Mouse (Mus musculus) retina, adult 2 months (tissue): ENCODE data around the gene Dgkk.
"Not testable (repeated sequence)": the region's sequence is repeated elsewhere in the genome, so short reads cannot be mapped to it uniquely, and the experiment has no call there.

Source experiments
- DNase-seq: peaks from one replicate; pipeline ENCODE4 v3.0.0-alpha.2; 2012; ENCODE audit warnings: low read depth, low spot score

Dgkk gene

GRCm38 (mm10) chrX:6779006-6779405, at the start of gene Dgkk:
Dgkk (plus strand) TSS chrX:6779306.
- not testable (repeated sequence) for DNase-seq

GRCm38 (mm10) chrX:6733998-6734397, 45.1 kb upstream of the Dgkk start:
- DNase-seq: no peak

- DNase-seq: no peak
Measured at GRCm38 (mm10) chrX:6750714-6751113, 28.4 kb upstream of the Dgkk start.

GRCm38 (mm10) chrX:6751549-6752047, 27.5 kb upstream of the Dgkk start:
- DNase-seq: no peak

- DNase-seq: no peak
Measured at GRCm38 (mm10) chrX:6777489-6778249, 1.4 kb upstream of the Dgkk start.

- DNase-seq: no peak
Measured at GRCm38 (mm10) chrX:6778250-6778637, 862 bp upstream of the Dgkk start.

- no peak for DNase-seq
Measured at GRCm38 (mm10) chrX:6779969-6780539, 948 bp downstream of the Dgkk start.

GRCm38 (mm10) chrX:6832553-6832952, 53.4 kb downstream of the Dgkk start:
- no peak for DNase-seq

- no peak for DNase-seq
Measured at GRCm38 (mm10) chrX:6853466-6853865, 74.4 kb downstream of the Dgkk start.

GRCm38 (mm10) chrX:6854136-6854535, 75.0 kb downstream of the Dgkk start:
- no peak for DNase-seq

- no peak for DNase-seq
Measured at GRCm38 (mm10) chrX:6893933-6894332, 114.8 kb downstream of the Dgkk start.

GRCm38 (mm10) chrX:6911047-6911446, 131.9 kb downstream of the Dgkk start:
- DNase-seq: no peak

GRCm38 (mm10) chrX:6922165-6922564, 143.1 kb downstream of the Dgkk start:
- no peak for DNase-seq

GRCm38 (mm10) chrX:6926224-6926623, 147.1 kb downstream of the Dgkk start:
- no peak for DNase-seq

- no peak for DNase-seq
Measured at GRCm38 (mm10) chrX:6968598-6968997, 189.5 kb downstream of the Dgkk start.

GRCm38 (mm10) chrX:6971956-6972355, 192.8 kb downstream of the Dgkk start:
- DNase-seq: no peak

GRCm38 (mm10) chrX:6983916-6984315, 204.8 kb downstream of the Dgkk start:
- not testable (repeated sequence) for DNase-seq
